Mouse (Mus musculus): ENCODE measurements around the gene Cfap298. TPM values are rescaled to one million over a fixed set of nuclear protein-coding genes. Genes with fewer than 3 reads are reported as not detected.

Gene Cfap298
- polyA plus RNA-seq, 1 experiment from 2014 or later = 37.8 TPM

GRCm38 (mm10) chr16:90924606-90925370, 10.1 kb downstream of the Cfap298 start:
- no peak for DNase-seq (ENCODE audit: low spot score)
- whole genome bisulfite sequencing = 81% methylated on average over 13 of the region's 13 CpGs
- Histone ChIP-seq H3K4me2 (ENCODE audit: low read depth, low read length) (no peak overlapping the region), H3K9ac (ENCODE audit: low read depth, low read length) (no peak overlapping the region), H3K36me3 (ENCODE audit: control insufficient read depth, insufficient read depth, low read length) (peaks cover 10% of the 10 kb centered on the region), H3K4me1 (ENCODE audit: control insufficient read depth, insufficient read depth, low read length) (no peaks in the 10 kb centered on the region), H3K27ac (replicated peaks; ENCODE audit: low read depth, low read length) (no peak overlapping the region), H3K27me3 (replicated peaks; ENCODE audit: control insufficient read depth, insufficient read depth, low read length) (no peaks in the 10 kb centered on the region), H3K4me3 (ENCODE audit: low read depth, low read length) (no peak overlapping the region), H3K9me3 (ENCODE audit: control insufficient read depth, low read length) (no peaks in the 10 kb centered on the region)
- no peak for ATAC-seq (ENCODE audit: low read depth)

GRCm38 (mm10) chr16:90921471-90922159, 13.3 kb downstream of the Cfap298 start:
- H3K9ac ChIP-seq (ENCODE audit: low read depth, low read length) = no peak overlapping the region
- WGBS = 48% methylated on average over 10 of the region's 10 CpGs
- H3K27ac ChIP-seq (replicated peaks; ENCODE audit: low read depth, low read length) = no peak overlapping the region
- H3K36me3 ChIP-seq (ENCODE audit: control insufficient read depth, insufficient read depth, low read length) = peaks cover 7% of the 10 kb centered on the region; the same call in 1 of the 2 replicates
- peak; percentile 24 for DNase-seq (ENCODE audit: low spot score)
- H3K4me2 ChIP-seq (ENCODE audit: low read depth, low read length) = no peak overlapping the region
- H3K4me1 ChIP-seq (ENCODE audit: control insufficient read depth, insufficient read depth, low read length) = no peaks in the 10 kb centered on the region
- H3K4me3 ChIP-seq (ENCODE audit: low read depth, low read length) = no peak overlapping the region
- no peak; the same call in 1 of the 2 replicates for ATAC-seq (ENCODE audit: low read depth)
- H3K9me3 ChIP-seq (ENCODE audit: control insufficient read depth, low read length) = no peaks in the 10 kb centered on the region
- H3K27me3 ChIP-seq (replicated peaks; ENCODE audit: control insufficient read depth, insufficient read depth, low read length) = no peaks in the 10 kb centered on the region

GRCm38 (mm10) chr16:90917156-90917555, 17.8 kb downstream of the Cfap298 start:
- WGBS = 62% methylated on average over 8 of the region's 8 CpGs
- Histone ChIP-seq H3K4me1 (ENCODE audit: control insufficient read depth, insufficient read depth, low read length) (no peaks in the 10 kb centered on the region), H3K9ac (ENCODE audit: low read depth, low read length) (no peak overlapping the region), H3K4me2 (ENCODE audit: low read depth, low read length) (no peak overlapping the region), H3K9me3 (ENCODE audit: control insufficient read depth, low read length) (no peaks in the 10 kb centered on the region), H3K27ac (replicated peaks; ENCODE audit: low read depth, low read length) (no peak overlapping the region), H3K36me3 (ENCODE audit: control insufficient read depth, insufficient read depth, low read length) (no peaks in the 10 kb centered on the region), H3K4me3 (ENCODE audit: low read depth, low read length) (no peak overlapping the region), H3K27me3 (replicated peaks; ENCODE audit: control insufficient read depth, insufficient read depth, low read length) (no peaks in the 10 kb centered on the region)
- no peak for ATAC-seq (ENCODE audit: low read depth)
- DNase-seq (ENCODE audit: low spot score) = no peak

GRCm38 (mm10) chr16:90916040-90916481, 18.9 kb downstream of the Cfap298 start:
- no peaks in the 10 kb centered on the region for H3K4me1 ChIP-seq (ENCODE audit: control insufficient read depth, insufficient read depth, low read length)
- no peak overlapping the region for H3K4me3 ChIP-seq (ENCODE audit: low read depth, low read length)
- H3K9ac ChIP-seq (ENCODE audit: low read depth, low read length) = no peak overlapping the region
- no peaks in the 10 kb centered on the region for H3K36me3 ChIP-seq (ENCODE audit: control insufficient read depth, insufficient read depth, low read length)
- no peak overlapping the region for H3K27ac ChIP-seq (replicated peaks; ENCODE audit: low read depth, low read length)
- DNase-seq (ENCODE audit: low spot score) = peak; percentile 35
- H3K4me2 ChIP-seq (ENCODE audit: low read depth, low read length) = no peak overlapping the region
- H3K9me3 ChIP-seq (ENCODE audit: control insufficient read depth, low read length) = no peaks in the 10 kb centered on the region
- WGBS = 31% methylated on average over 12 of the region's 12 CpGs
- no peaks in the 10 kb centered on the region for H3K27me3 ChIP-seq (replicated peaks; ENCODE audit: control insufficient read depth, insufficient read depth, low read length)
- ATAC-seq (ENCODE audit: low read depth) = 0 out of 2 replicates have a peak, but pooled peaks have one; percentile 6

DNA sequence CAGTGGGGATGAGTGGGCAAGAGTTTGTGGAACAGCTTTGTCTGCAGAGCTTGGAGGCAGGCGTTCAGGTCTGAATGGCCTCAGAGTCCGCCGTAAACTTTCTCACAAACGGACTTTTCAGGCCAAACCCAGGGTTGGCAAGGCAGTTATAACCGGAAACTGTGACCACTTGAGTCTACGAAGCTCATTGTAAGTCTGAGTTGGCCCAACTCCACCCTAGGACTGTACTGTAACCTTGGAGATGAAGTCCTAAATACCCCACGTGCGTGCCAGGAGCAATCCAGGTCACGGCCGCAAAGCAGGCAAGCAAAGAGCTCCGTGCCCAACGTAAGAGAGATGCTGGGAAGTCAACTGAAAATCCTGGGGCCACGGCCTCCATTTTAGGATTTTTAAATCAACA, 23.1 kb downstream of the Cfap298 start:
- no peak for DNase-seq (ENCODE audit: low spot score)

GRCm38 (mm10) chr16:90910855-90911533, 23.9 kb downstream of the Cfap298 start:
- no peak overlapping the region for H3K9ac ChIP-seq (ENCODE audit: low read depth, low read length)
- H3K4me2 ChIP-seq (ENCODE audit: low read depth, low read length) = no peak overlapping the region
- no peaks in the 10 kb centered on the region for H3K4me1 ChIP-seq (ENCODE audit: control insufficient read depth, insufficient read depth, low read length)
- 79% methylated on average over 17 of the region's 17 CpGs for WGBS
- no peaks in the 10 kb centered on the region for H3K9me3 ChIP-seq (ENCODE audit: control insufficient read depth, low read length)
- ATAC-seq (ENCODE audit: low read depth) = no peak
- no peak overlapping the region for H3K4me3 ChIP-seq (ENCODE audit: low read depth, low read length)
- no peaks in the 10 kb centered on the region for H3K36me3 ChIP-seq (ENCODE audit: control insufficient read depth, insufficient read depth, low read length)
- no peaks in the 10 kb centered on the region for H3K27me3 ChIP-seq (replicated peaks; ENCODE audit: control insufficient read depth, insufficient read depth, low read length)
- no peak for DNase-seq (ENCODE audit: low spot score)
- no peak overlapping the region for H3K27ac ChIP-seq (replicated peaks; ENCODE audit: low read depth, low read length)

More for the DNA sequence above, 23.1 kb downstream of the Cfap298 start:
- no peaks in the 10 kb centered on the region for H3K36me3 ChIP-seq (ENCODE audit: control insufficient read depth, insufficient read depth, low read length)
- WGBS = 91% methylated on average over 13 of the region's 13 CpGs
- H3K4me1 ChIP-seq (ENCODE audit: control insufficient read depth, insufficient read depth, low read length) = no peaks in the 10 kb centered on the region
- ATAC-seq (ENCODE audit: low read depth) = no peak
- no peak overlapping the region for H3K4me3 ChIP-seq (ENCODE audit: low read depth, low read length)
- no peak overlapping the region for H3K9ac ChIP-seq (ENCODE audit: low read depth, low read length)
- H3K27ac ChIP-seq (replicated peaks; ENCODE audit: low read depth, low read length) = no peak overlapping the region
- no peak overlapping the region for H3K4me2 ChIP-seq (ENCODE audit: low read depth, low read length)
- no peaks in the 10 kb centered on the region for H3K27me3 ChIP-seq (replicated peaks; ENCODE audit: control insufficient read depth, insufficient read depth, low read length)
- H3K9me3 ChIP-seq (ENCODE audit: control insufficient read depth, low read length) = no peaks in the 10 kb centered on the region

GRCm38 (mm10) chr16:90907250-90907649, 27.7 kb downstream of the Cfap298 start:
- H3K27ac ChIP-seq (replicated peaks; ENCODE audit: low read depth, low read length) = no peak overlapping the region
- WGBS = 66% methylated on average over 7 of the region's 7 CpGs
- H3K4me3 ChIP-seq (ENCODE audit: low read depth, low read length) = no peak overlapping the region
- no peak for DNase-seq (ENCODE audit: low spot score)
- no peak for ATAC-seq (ENCODE audit: low read depth)
- no peaks in the 10 kb centered on the region for H3K36me3 ChIP-seq (ENCODE audit: control insufficient read depth, insufficient read depth, low read length)
- no peaks in the 10 kb centered on the region for H3K9me3 ChIP-seq (ENCODE audit: control insufficient read depth, low read length)
- H3K4me2 ChIP-seq (ENCODE audit: low read depth, low read length) = no peak overlapping the region
- no peak overlapping the region for H3K9ac ChIP-seq (ENCODE audit: low read depth, low read length)
- no peaks in the 10 kb centered on the region for H3K27me3 ChIP-seq (replicated peaks; ENCODE audit: control insufficient read depth, insufficient read depth, low read length)
- peaks cover 4% of the 10 kb centered on the region for H3K4me1 ChIP-seq (ENCODE audit: control insufficient read depth, insufficient read depth, low read length)

GRCm38 (mm10) chr16:90903300-90903699, 31.6 kb downstream of the Cfap298 start:
- H3K9me3 ChIP-seq (ENCODE audit: control insufficient read depth, low read length) = no peaks in the 10 kb centered on the region
- H3K4me1 ChIP-seq (ENCODE audit: control insufficient read depth, insufficient read depth, low read length) = peaks cover 4% of the 10 kb centered on the region
- no peaks in the 10 kb centered on the region for H3K27me3 ChIP-seq (replicated peaks; ENCODE audit: control insufficient read depth, insufficient read depth, low read length)
- DNase-seq (ENCODE audit: low spot score) (peak; percentile 56), ATAC-seq (ENCODE audit: low read depth) (peak; percentile 44)
- H3K4me3 ChIP-seq (ENCODE audit: low read depth, low read length) = no peak overlapping the region
- no peak overlapping the region for H3K4me2 ChIP-seq (ENCODE audit: low read depth, low read length)
- H3K27ac ChIP-seq (replicated peaks; ENCODE audit: low read depth, low read length) = no peak overlapping the region
- H3K9ac ChIP-seq (ENCODE audit: low read depth, low read length) = no peak overlapping the region
- 21% methylated on average over 5 of the region's 5 CpGs for WGBS
- H3K36me3 ChIP-seq (ENCODE audit: control insufficient read depth, insufficient read depth, low read length) = no peaks in the 10 kb centered on the region

Data from embryonic facial prominence, embryonic 14.5 days (tissue).